Mouse (Mus musculus): ENCODE results near the gene Gm49416.
"Not testable (repeated sequence)": the region's sequence is repeated elsewhere in the genome, so short reads cannot be mapped to it uniquely, and the experiment has no call there.

Gene Gm49416

GRCm38 (mm10) chr19:8875031-8875430 is 13.7 kb upstream of the Gm49416 start:
- DNase-seq (ENCODE audit: low read depth, low spot score) = no peak

DNA sequence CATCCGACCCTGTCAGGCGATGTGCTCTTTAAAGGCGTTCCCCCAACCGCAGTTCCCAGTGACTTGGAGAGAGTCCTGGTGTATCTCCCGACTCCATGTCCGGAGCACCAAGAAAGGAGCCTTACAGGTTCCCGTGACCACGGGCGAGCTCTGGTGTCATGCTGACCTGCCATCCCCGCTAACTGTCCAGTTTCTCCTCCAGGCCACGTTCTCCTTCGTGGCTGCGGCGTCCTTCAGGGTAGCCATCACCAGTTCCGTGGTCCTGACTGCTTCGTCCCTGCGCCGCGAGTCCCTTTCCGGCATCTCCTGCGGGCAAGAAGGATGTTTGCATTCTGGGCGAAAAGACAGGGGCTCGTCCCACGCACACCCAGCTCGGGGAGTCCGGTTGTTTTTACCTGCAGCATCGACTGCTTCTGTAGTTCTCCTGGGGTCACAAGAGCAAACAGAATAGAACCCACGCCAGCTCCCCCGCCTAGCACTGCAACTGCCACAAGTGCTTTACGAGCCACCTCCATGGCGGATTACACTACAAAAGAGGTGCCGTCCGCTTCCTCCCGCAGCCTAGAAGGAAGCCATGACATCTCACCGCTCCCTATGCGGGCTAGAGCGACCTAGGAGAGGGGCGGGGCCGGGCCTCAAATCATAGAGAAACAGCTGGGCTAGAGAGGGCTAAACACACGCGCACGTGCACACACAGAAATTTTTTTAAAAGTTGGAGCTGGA is 8.3 kb upstream of the Gm49416 start, which contains the start of gene Uqcc3:
Gene Uqcc3, minus strand, starts transcription at position 613 of the 723 bp plus-strand sequence.
- DNase-seq (ENCODE audit: low read depth, low spot score) = peak; percentile 94

DNA sequence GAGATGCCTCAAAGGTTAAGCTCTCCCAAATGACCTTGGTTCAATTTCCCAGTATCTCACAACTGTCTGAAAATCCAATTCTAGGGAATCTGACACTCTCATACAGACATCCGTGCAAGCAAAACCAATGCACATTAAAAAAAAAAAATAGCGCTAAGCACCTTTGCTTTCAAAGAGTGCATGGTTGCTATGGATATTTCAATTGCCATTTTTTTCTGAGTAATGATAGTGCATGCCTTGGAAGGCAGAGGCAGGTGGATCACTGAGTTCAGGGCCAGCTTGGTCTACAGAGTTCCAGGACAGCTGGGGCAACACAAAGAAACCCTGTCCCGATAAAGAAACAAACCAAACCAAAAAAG is 7.7 kb upstream of the Gm49416 start:
- DNase-seq (ENCODE audit: low read depth, low spot score) = no peak

GRCm38 (mm10) chr19:8883616-8884015 is 5.1 kb upstream of the Gm49416 start, which contains the start of the genes Lbhd1 and Gm49403:
Gene Lbhd1, plus strand, starts transcription at chr19:8883732.
Gene Gm49403, plus strand, starts transcription at chr19:8883930.
- DNase-seq (ENCODE audit: low read depth, low spot score) = no peak

GRCm38 (mm10) chr19:8886916-8887584 is 1.7 kb upstream of the Gm49416 start:
- peak; percentile 63 for DNase-seq (ENCODE audit: low read depth, low spot score)

DNA sequence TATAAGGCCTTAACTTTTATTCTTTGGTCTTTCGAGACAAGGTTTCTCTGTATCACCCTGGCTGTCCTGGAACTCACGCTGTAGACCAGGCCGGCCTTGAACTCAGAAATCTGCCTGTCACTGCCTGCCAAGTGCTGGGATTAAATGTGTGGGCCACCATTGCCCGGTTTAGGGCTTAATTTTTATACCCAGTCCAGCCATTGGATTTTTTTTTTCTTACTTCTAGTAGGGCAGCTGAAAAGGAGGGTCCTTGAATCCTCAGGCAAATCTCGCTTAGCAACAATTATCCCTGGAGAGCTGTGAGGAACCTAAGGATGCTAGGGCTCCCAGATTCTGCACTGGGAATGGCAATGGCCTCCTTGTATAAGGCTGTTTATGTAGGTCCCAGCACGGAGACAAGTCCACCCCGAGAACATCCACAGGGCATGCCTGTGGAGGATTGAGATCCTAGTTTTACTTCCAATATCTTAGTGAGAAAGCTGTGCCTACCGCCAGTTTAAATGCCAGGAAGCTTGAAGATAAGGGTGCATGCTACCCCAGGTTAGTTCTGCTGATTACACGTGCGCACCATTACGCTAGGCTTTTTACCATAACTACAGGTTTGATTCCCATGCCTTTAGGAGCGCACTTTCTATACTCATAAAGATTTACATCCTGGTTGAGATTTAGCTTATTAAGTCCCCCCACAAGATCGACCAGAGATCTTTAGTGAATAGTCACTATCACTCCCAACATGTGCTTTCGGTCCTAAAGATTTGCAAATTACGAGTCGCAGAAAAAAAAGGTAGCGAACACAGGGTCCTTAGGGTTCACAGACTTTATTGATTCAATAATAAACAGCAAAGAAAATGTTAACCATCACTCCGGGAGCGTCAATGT is 902 bp upstream of the Gm49416 start:
- DNase-seq (ENCODE audit: low read depth, low spot score) = peak; percentile 67

- DNase-seq (ENCODE audit: low read depth, low spot score) = peak; percentile 94
Measured at GRCm38 (mm10) chr19:8892829-8893766, 4.4 kb downstream of the Gm49416 start, which contains the start of gene Ints5. Gene Ints5, plus strand, starts transcription at chr19:8893005.

DNA sequence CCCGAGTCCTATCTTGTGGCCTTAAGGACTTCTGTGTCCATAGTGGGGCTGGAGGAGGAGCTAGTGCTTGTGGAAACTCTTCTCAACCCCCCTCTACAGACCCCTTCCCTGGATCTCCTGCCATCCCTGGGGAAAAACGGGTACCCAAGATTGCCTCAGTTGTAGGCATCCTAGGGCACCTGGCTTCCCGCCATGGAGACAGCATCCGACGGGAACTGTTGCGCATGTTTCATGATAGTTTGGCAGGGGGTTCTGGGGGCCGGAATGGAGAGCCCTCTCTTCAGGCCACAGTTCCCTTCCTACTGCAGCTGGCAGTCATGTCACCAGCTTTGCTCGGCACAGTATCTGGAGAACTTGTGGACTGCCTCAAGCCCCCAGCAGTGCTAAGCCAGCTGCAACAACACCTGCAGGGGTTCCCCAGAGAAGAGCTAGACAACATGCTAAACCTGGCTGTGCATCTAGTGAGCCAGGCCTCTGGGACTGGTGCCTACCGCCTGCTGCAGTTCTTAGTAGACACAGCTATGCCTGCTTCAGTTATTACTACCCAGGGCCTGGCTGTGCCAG is 6.8 kb downstream of the Gm49416 start:
- no peak for DNase-seq (ENCODE audit: low read depth, low spot score)

DNA sequence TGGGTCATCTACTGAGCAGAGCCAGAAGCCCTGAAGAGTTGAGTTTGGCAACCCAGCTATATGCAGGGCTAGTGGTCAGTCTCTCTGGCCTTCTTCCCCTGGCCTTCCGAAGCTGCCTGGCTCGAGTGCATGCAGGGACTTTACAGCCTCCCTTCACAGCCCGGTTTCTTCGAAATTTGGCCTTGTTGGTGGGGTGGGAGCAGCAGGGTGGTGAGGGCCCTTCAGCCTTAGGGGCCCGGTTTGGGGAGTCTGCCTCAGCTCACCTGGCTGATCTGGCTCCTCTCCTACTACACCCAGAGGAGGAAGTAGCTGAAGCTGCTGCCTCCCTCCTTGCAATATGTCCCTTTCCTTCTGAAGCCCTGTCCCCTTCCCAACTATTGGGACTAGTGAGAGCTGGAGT is 7.5 kb downstream of the Gm49416 start:
- DNase-seq (ENCODE audit: low read depth, low spot score) = not testable (repeated sequence)

DNA sequence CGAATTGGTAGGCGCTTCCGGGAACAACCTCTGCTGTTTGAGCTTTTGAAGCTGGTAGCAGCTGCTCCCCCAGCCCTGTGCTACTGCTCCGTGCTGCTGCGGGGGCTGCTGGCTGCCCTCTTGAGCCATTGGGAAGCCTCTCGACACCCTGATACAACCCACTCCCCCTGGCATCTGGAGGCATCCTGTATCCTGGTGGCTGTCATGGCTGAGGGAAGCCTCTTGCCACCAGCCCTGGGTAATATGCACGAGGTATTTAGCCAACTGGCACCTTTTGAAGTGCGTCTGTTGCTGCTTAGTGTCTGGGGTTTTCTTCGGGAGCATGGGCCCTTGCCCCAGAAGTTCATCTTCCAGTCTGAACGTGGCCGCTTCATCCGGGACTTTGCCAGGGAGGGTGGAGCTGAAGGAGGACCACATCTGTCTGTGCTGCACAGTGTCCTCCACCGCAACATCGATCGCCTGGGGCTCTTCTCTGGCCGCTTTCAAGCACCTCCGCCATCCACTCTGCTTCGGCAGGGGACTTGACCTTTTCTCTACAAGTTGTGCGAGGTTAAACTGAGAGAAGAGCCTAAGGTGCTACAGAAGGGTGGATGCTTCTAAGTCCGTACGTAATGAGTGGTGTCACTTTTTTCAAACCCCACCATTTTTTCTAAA is 8.6 kb downstream of the Gm49416 start:
- DNase-seq (ENCODE audit: low read depth, low spot score) = peak; percentile 82

GRCm38 (mm10) chr19:8897865-8898495 is 9.3 kb downstream of the Gm49416 start, which contains the start of gene Ganab:
Gene Ganab, plus strand, starts transcription at chr19:8898071.
- peak; percentile 98 for DNase-seq (ENCODE audit: low read depth, low spot score)

DNA sequence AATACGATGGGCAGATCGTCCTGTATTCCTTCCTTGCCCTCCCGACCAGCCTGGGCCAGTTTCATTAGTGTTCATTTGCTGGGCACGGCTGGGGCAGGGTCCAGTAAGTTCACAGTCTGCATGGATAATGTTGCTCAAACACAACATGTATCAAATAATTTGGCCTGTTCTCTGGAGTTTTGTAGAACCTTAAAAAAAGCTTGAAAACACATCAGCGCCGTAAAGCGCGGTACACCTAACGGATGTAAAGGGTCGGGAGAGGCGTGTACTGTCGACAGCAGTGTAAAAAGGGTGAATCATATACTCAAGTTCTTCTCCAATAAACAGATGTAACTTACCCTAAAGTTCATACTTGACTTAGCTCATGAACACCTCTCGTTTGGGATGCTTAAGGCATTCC is 9.8 kb downstream of the Gm49416 start:
- DNase-seq (ENCODE audit: low read depth, low spot score) = no peak

DNA sequence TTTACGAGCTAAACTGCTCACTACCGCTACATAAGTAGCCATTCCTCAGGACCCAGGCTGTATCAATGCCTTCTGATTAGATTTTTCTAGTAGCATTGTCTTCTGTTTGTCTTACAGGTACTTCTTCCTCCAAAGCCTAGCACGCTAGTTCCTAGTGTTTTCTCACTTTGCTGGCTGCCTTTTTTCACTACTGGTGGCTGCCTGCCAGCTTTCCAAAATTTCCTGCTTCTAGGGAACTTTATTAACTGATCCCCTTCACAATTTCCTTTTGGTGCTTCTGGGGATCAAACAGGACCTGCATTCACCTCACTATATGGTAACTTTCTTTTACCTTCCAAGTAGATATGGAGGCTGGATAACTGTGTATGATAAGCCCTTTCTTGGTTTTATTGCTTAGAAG is 10.4 kb downstream of the Gm49416 start:
- DNase-seq (ENCODE audit: low read depth, low spot score) = no peak

DNA sequence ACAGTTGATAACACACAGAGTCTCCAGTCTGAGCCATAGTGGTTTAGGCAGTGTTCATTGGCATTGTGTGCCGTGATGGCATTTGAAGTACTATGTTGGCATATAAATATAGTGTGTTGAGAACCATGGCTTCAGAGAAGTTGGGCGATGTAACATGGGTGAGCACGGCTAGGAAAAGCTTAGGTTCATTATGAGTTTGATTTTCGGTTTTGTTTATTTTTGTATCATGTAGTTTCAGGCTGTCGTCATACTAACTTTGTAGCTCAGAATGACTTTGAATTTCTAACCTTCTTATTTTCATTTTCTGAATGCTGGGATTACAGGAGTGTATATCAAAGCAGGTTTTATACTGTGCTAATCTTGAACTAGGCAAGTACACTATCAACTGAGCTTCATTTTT is 14.7 kb downstream of the Gm49416 start:
- DNase-seq (ENCODE audit: low read depth, low spot score) = no peak

DNA sequence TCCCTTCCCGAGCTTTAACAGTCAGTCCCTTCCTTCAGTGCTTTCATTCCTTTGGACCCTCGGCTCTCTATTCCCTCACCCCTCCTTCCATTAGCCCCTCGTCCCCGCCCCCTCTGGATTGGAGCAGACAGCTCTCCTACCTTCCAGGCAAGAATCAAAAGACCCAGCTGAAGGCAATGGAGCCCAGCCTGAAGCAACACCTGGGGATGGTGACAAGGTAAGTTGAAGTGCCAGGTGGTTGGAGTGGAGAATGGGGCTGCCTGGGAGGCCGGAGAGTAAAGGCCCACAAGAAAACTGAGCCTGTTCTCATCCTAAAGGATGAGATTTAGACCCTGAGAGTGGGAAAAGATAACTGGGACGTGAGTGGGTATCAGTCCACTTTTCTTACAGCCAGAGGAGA is 19.8 kb downstream of the Gm49416 start:
- no peak for DNase-seq (ENCODE audit: low read depth, low spot score)

GRCm38 (mm10) chr19:8911810-8912209 is 23.1 kb downstream of the Gm49416 start:
- DNase-seq (ENCODE audit: low read depth, low spot score) = no peak

- DNase-seq (ENCODE audit: low read depth, low spot score) = no peak
Measured at GRCm38 (mm10) chr19:8914212-8914611, 25.5 kb downstream of the Gm49416 start.

DNA sequence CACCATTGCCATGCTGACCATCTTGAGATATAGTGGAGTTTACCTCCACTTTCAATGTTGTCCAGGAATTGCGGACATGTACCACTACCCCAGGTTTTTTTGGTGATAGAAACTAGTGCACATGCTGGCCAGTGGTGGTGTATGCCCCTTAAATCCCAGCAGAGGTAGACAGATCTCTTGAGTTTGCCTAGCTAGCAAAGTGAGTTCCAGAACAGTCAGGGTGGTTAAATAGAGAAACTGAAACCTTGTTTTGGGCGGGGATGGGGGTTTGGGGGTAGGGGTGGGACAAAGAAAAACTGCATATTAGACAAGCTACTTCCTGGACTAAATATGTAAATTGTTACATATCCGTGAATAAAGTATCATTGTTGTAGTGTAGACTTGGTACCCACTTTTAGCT is 30.3 kb downstream of the Gm49416 start:
- DNase-seq (ENCODE audit: low read depth, low spot score) = no peak

DNA sequence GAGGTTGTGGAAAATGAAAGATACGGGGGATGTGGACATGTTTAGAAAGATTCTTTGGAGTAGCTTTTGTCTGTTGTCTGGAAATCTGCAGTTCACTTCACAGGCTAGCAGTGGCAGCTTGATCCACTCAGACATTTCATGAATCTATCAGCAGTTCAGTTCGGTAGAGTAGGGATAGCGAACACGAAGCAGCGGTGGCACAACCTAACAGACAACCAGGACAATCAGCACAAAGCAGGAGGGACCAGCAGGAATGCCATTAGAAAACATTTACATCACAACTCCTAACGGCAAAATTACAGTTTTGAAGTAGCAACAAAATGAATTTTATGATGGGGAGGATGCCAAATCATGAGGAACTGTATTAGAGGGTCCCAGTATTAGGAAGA is 31.0 kb downstream of the Gm49416 start:
- no peak for DNase-seq (ENCODE audit: low read depth, low spot score)

Data from R1 (cell line).